23 mouse cellular contexts compared by ENCODE assay signal in the genomic region with DNA sequence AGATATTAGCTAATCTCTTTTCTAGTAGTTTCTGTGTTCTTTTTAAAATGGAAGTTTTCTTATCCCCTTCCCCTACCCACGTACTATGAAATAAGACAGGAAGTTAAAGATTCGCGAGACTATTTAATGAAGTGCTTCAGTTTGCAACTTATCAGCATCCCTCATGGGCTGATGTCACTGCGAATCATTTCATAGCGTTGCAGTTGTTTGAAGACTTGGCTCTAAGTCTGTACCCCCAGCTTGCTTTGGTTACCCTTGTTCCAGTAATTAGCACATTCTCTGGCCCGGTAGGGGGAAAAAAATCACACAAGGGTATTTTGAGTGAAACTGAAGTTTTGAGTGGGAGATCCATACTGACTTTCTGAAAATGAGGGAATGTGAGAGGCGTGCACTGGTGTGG.
DNase-seq lines count a peak whose midpoint lies in the region; ATAC-seq lines count a peak whose summit lies in the region.
"Had no signal": no experiment of that assay in that cellular context is flagged by ENCODE, and none has a peak within 500 bp of the region (broad histone marks: within the 10 kb centered on the region; RNA-seq: fewer than 3 reads in every experiment).

No protein-coding gene starts in this region.

- 62% methylated on average over 7 of the region's 7 CpGs for WGBS in heart, embryonic 15.5 days

- H3K9me3 ChIP-seq in heart, embryonic 15.5 days (replicated peaks), result no peaks in the 10 kb centered on the region
- H3K9me3 ChIP-seq: embryonic facial prominence, embryonic 12.5 days; forebrain, embryonic 12.5 days; forebrain, embryonic 15.5 days; hindbrain, embryonic 12.5 days; hindbrain, embryonic 15.5 days had no signal

- no peak for DNase-seq in frontal cortex, postnatal 25 days (ENCODE audit: low spot score in 2 of 2)
- DNase-seq in heart, adult 18-20 months, result no peak
- DNase-seq in NIH3T3 (ENCODE audit: low read depth), result peak; percentile 62
- DNase-seq in spleen, postnatal 4 days (ENCODE audit: low spot score in 2 of 2), result no peak
- DNase-seq: adrenal gland, postnatal 10 days; adrenal gland, postnatal 36 days; cerebellum, adult 18-20 months; cerebellum, adult 9-10 months; cerebellum, postnatal 14 days; gastrocnemius, adult 2 months; gastrocnemius, postnatal 14 days; heart, postnatal 14 days; kidney, adult 2 months had no signal

- no peaks in the 10 kb centered on the region for H3K27me3 ChIP-seq in heart, embryonic 15.5 days
- H3K27me3 ChIP-seq: embryonic facial prominence, embryonic 12.5 days; forebrain, embryonic 12.5 days; forebrain, embryonic 15.5 days; hindbrain, embryonic 12.5 days; hindbrain, embryonic 15.5 days; Patski had no signal

- ATAC-seq in frontal cortex, adult (ENCODE audit: low TSS enrichment), result peak; percentile 17; the same call in 1 of the 2 replicates
- no peak for ATAC-seq in heart, embryonic 15.5 days (replicated peaks; ENCODE audit: insufficient number of reproducible peaks, insufficient read depth, low FRiP score, low read depth)
- ATAC-seq: forebrain, embryonic 15.5 days; intestine, postnatal 0 days; Patski had no signal

- H3K36me3 ChIP-seq in heart, embryonic 15.5 days, result 0 out of 2 replicates have a peak, but pooled peaks cover 3% of the 10 kb centered on the region
- H3K36me3 ChIP-seq: forebrain, embryonic 15.5 days; hindbrain, embryonic 12.5 days; hindbrain, embryonic 15.5 days had no signal

- no peak overlapping the region for H3K4me2 ChIP-seq in heart, embryonic 15.5 days
- H3K4me2 ChIP-seq: embryonic facial prominence, embryonic 12.5 days; forebrain, embryonic 12.5 days; forebrain, embryonic 15.5 days; hindbrain, embryonic 12.5 days; hindbrain, embryonic 15.5 days had no signal

- H3K27ac ChIP-seq in heart, embryonic 15.5 days, result peak overlapping the region; percentile 26; the same call in 1 of the 2 replicates
- H3K27ac ChIP-seq: embryonic facial prominence, embryonic 12.5 days; forebrain, embryonic 12.5 days; forebrain, embryonic 15.5 days; gastrocnemius, adult 2 months; hindbrain, embryonic 12.5 days; hindbrain, embryonic 15.5 days had no signal

- peaks cover 9% of the 10 kb centered on the region for H3K4me1 ChIP-seq in heart, embryonic 15.5 days (replicated peaks)
- H3K4me1 ChIP-seq: forebrain, embryonic 12.5 days; forebrain, embryonic 15.5 days; hindbrain, embryonic 15.5 days had no signal

- H3K4me3 ChIP-seq in heart, embryonic 15.5 days, result no peak overlapping the region
- H3K4me3 ChIP-seq: embryonic facial prominence, embryonic 12.5 days; erythroblast, embryonic 14.5 days; forebrain, embryonic 12.5 days; forebrain, embryonic 15.5 days; gastrocnemius, adult 2 months; hindbrain, embryonic 12.5 days; hindbrain, embryonic 15.5 days had no signal

- no peak overlapping the region for H3K9ac ChIP-seq in heart, embryonic 15.5 days
- H3K9ac ChIP-seq: embryonic facial prominence, embryonic 12.5 days; forebrain, embryonic 12.5 days; forebrain, embryonic 15.5 days; hindbrain, embryonic 12.5 days; hindbrain, embryonic 15.5 days had no signal
